Mouse (Mus musculus) spleen, postnatal 0 days (tissue): ENCODE measurements around the gene 2210016L21Rik. TPM values are rescaled to one million over a fixed set of nuclear protein-coding genes. Genes with fewer than 3 reads are reported as not detected.

ENCODE experiments used
- polyA plus RNA-seq: library from polyadenylated mRNA; unstranded; fragments of >200 nt; fragmentation: Nextera tagmentation; extraction: Ambion mirVana; gene quantifications from 2 replicates; pipeline ENCODE4 v1.2.1, GENCODE M21; 2015

The 2210016L21Rik gene
- polyA plus RNA-seq = 26.3 and 32.0 TPM in 2 replicates

GRCm38 (mm10) chr5:114942074-114942765 is at the start of gene 2210016L21Rik:
Gene 2210016L21Rik (plus strand): TSS chr5:114942158.

GRCm38 (mm10) chr5:114896688-114897373 is 45.1 kb upstream of the 2210016L21Rik start, which contains the start of gene Oasl2:
Gene Oasl2 (plus strand): TSS chr5:114896936.

GRCm38 (mm10) chr5:114922998-114923473 is 18.9 kb upstream of the 2210016L21Rik start, which contains the start of gene Oasl1:
Gene Oasl1 (plus strand): TSS chr5:114923240.

DNA sequence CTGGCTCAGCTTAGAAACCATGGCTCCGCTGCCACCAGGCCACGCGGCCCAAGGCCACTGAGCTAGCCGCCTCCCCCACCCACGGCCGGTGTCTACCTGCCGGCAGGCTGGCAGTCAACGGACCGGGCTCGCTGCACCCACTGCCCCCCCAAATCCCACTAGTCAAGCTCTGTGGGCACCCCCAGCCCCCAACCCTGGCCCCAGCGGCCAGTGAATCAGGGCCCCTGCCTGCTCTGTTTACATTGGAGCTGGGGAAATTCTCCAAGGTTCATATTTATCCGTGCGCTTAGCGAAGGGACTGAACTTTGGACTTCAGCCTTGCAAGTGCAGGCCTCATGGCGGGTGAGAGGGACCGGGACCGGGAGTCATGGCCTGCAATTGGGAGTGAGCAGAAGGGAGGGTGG is 28.9 kb downstream of the 2210016L21Rik start, which contains the start of gene Hnf1a:
Hnf1a (minus strand) TSS at position 271 of the 404 bp plus-strand sequence.

Other genes starting within 250 kb of the 2210016L21Rik start
- gene Tchp, start 234.4 kb upstream of the 2210016L21Rik start, polyA plus RNA-seq = 7.1 and 7.6 TPM in 2 replicates
- gene Ankrd13a, start 167.5 kb upstream of the 2210016L21Rik start, polyA plus RNA-seq = 70.7 and 71.6 TPM in 2 replicates
- 27.4 and 31.5 TPM in 2 replicates for gene Git2, start 166.6 kb upstream of the 2210016L21Rik start, polyA plus RNA-seq
- 86.2 and 97.3 TPM in 2 replicates for gene 1500011B03Rik, start 118.7 kb upstream of the 2210016L21Rik start, polyA plus RNA-seq
- not detected in 2 replicates for gene 4930519G04Rik, start 88.5 kb upstream of the 2210016L21Rik start, polyA plus RNA-seq
- not detected in 2 replicates for gene Gm9936, start 83.5 kb upstream of the 2210016L21Rik start, polyA plus RNA-seq
- 16.7 and 27.2 TPM in 2 replicates for gene Oasl2, start 45.2 kb upstream of the 2210016L21Rik start, polyA plus RNA-seq
- 4.0 and 4.1 TPM in 2 replicates for gene Oasl1, start 18.9 kb upstream of the 2210016L21Rik start, polyA plus RNA-seq
- gene Hnf1a, start 28.9 kb downstream of the 2210016L21Rik start, polyA plus RNA-seq = 0.05 and 0.08 TPM in 2 replicates
- gene Sppl3, start 69.0 kb downstream of the 2210016L21Rik start, polyA plus RNA-seq = 13.1 and 13.9 TPM in 2 replicates
- gene Gm10401, start 156.1 kb downstream of the 2210016L21Rik start, polyA plus RNA-seq = 18.0 and 20.8 TPM in 2 replicates
- 26.8 and 31.9 TPM in 2 replicates for gene Acads, start 177.2 kb downstream of the 2210016L21Rik start, polyA plus RNA-seq
- gene Unc119b, start 192.8 kb downstream of the 2210016L21Rik start, polyA plus RNA-seq = 9.1 and 11.9 TPM in 2 replicates
- 20.5 and 24.0 TPM in 2 replicates for gene Mlec, start 216.0 kb downstream of the 2210016L21Rik start, polyA plus RNA-seq